Mouse (Mus musculus) thymus, adult 18-20 months (tissue): ENCODE results near the gene Dhx40.
"Not testable (repeated sequence)": the region's sequence is repeated elsewhere in the genome, so short reads cannot be mapped to it uniquely, and the experiment has no call there.

Experiments used
- DNase-seq, 2 experiments: peaks; one replicate each; pipeline ENCODE4 v3.0.0; 2022; ENCODE audit warnings: mixed read lengths in 2 of 2

Dhx40 gene

GRCm38 (mm10) chr11:86749776-86750423 is 57.6 kb downstream of the Dhx40 start:
- no peak for DNase-seq

- DNase-seq = no peak
These were observed 61.7 kb downstream of the Dhx40 start for GRCm38 (mm10) chr11:86745634-86746404.

GRCm38 (mm10) chr11:86742605-86743004 is 64.9 kb downstream of the Dhx40 start:
- no peak for DNase-seq

- DNase-seq = no peak
These were observed 66.0 kb downstream of the Dhx40 start for GRCm38 (mm10) chr11:86741505-86741904.

- no peak for DNase-seq
These were observed 68.1 kb downstream of the Dhx40 start for GRCm38 (mm10) chr11:86739470-86739869.

GRCm38 (mm10) chr11:86738956-86739355 is 68.6 kb downstream of the Dhx40 start:
- DNase-seq = no peak

GRCm38 (mm10) chr11:86738308-86738707 is 69.2 kb downstream of the Dhx40 start:
- not testable (repeated sequence) for DNase-seq

GRCm38 (mm10) chr11:86737301-86738000 is 70.1 kb downstream of the Dhx40 start:
- DNase-seq = no peak

- no peak for DNase-seq
These were observed 72.6 kb downstream of the Dhx40 start for GRCm38 (mm10) chr11:86734993-86735392.

- DNase-seq = no peak
These were observed 73.2 kb downstream of the Dhx40 start for GRCm38 (mm10) chr11:86734241-86734939.

GRCm38 (mm10) chr11:86731443-86731842 is 76.1 kb downstream of the Dhx40 start:
- no peak for DNase-seq

GRCm38 (mm10) chr11:86725607-86726006 is 81.9 kb downstream of the Dhx40 start:
- no peak for DNase-seq

GRCm38 (mm10) chr11:86724982-86725381 is 82.6 kb downstream of the Dhx40 start:
- no peak for DNase-seq

GRCm38 (mm10) chr11:86724004-86724403 is 83.5 kb downstream of the Dhx40 start:
- DNase-seq = no peak

- no peak for DNase-seq
These were observed 88.2 kb downstream of the Dhx40 start for GRCm38 (mm10) chr11:86719390-86719789.
